Mouse (Mus musculus) bone marrow, adult 2 months (tissue): ENCODE results near the gene Grn. TPM values are rescaled to one million over a fixed set of nuclear protein-coding genes. Genes with fewer than 3 reads are reported as not detected.

Source experiments
- H3K27ac ChIP-seq: fragments of 200-500 bp; 2 replicates; pipeline ENCODE4 v1.5.1; 2012; ENCODE audit warnings: low read depth, mild to moderate bottlenecking, control low read depth, inconsistent platforms, low read length; ENCODE audit not compliant: control insufficient read depth, poor library complexity, insufficient read depth
- H3K4me1 ChIP-seq: fragments of 200-500 bp; 2 replicates; pipeline ENCODE4 v1.6.1; 2011; ENCODE audit warnings: low read length; ENCODE audit not compliant: control insufficient read depth, insufficient read depth
- H3K4me3 ChIP-seq: fragments of 200-500 bp; replicated peaks from 2 replicates; pipeline ENCODE3; 2011; ENCODE audit warnings: mild to moderate bottlenecking, low read depth, low read length, control low read depth; ENCODE audit not compliant: control insufficient read depth
- CTCF ChIP-seq: fragments of 200-500 bp; IDR thresholded peaks from 2 replicates; pipeline ENCODE4 v1.5.1; 2011; ENCODE audit warnings: low read length, control low read depth; ENCODE audit not compliant: control insufficient read depth, insufficient read depth
- POLR2A ChIP-seq: fragments of 200-500 bp; IDR thresholded peaks from 2 replicates; pipeline ENCODE4 v1.6.1; 2011; ENCODE audit warnings: low read depth, mild to moderate bottlenecking, control low read depth, low read length, borderline replicate concordance; ENCODE audit not compliant: control insufficient read depth
- WGBS: fragments of 180-500 bp; shearing (Covaris S2); methylation state at CpG from one replicate; pipeline ENCODE4 v1.1.7; 2018; 5-methylcytosine and 5-hydroxymethylcytosine counted together
- polyA plus RNA-seq: library from polyadenylated mRNA; stranded (reverse); fragments of >200 nt; gene quantifications from 2 replicates; pipeline ENCODE4 v1.2.4, GENCODE M21; 2011; ENCODE audit warnings: low replicate concordance; ENCODE audit not compliant: missing spikeins, insufficient read depth, insufficient read length

The Grn gene
- polyA plus RNA-seq, 1 experiment, result 87.0 TPM

- Histone ChIP-seq H3K27ac (no peak overlapping the region), H3K4me3 (no peak overlapping the region), H3K4me1 (no peaks in the 10 kb centered on the region)
- 81% methylated on average over 15 of the region's 15 CpGs for WGBS
- TF ChIP-seq CTCF, result no peak
- TF ChIP-seq POLR2A, result no peak
These were observed 50.0 kb downstream of the Grn start for GRCm38 (mm10) chr11:102480111-102480510.

GRCm38 (mm10) chr11:102480897-102481296 lies 50.8 kb downstream of the Grn start:
- Histone ChIP-seq H3K4me1 (no peaks in the 10 kb centered on the region), H3K4me3 (no peak overlapping the region), H3K27ac (no peak overlapping the region)
- TF ChIP-seq CTCF (no peak), POLR2A (no peak)
- 96% methylated on average over 4 of the region's 4 CpGs for WGBS

GRCm38 (mm10) chr11:102481779-102482178 lies 51.7 kb downstream of the Grn start:
- TF ChIP-seq POLR2A (no peak), CTCF (no peak)
- Histone ChIP-seq H3K27ac (no peak overlapping the region), H3K4me1 (no peaks in the 10 kb centered on the region), H3K4me3 (no peak overlapping the region)
- WGBS, result 75% methylated on average over 10 of the region's 10 CpGs

Other genes with a start within 250 kb of the Grn start
- gene Lsm12, start 245.0 kb upstream of the Grn start, polyA plus RNA-seq, result 40.1 and 43.4 TPM in 2 replicates
- gene G6pc3, start 240.7 kb upstream of the Grn start, polyA plus RNA-seq, result 13.9 and 26.5 TPM in 2 replicates
- 45.9 and 89.1 TPM in 2 replicates for gene Hdac5, start 200.1 kb upstream of the Grn start, polyA plus RNA-seq
- gene BC030867, start 181.4 kb upstream of the Grn start, polyA plus RNA-seq, result 18.5 and 39.2 TPM in 2 replicates
- 0.52 TPM in 1 of 2 replicates, not detected in the other for gene Asb16, start 161.6 kb upstream of the Grn start, polyA plus RNA-seq
- 20.4 and 36.9 TPM in 2 replicates for gene Tmub2, start 145.4 kb upstream of the Grn start, polyA plus RNA-seq
- gene Atxn7l3, start 133.7 kb upstream of the Grn start, polyA plus RNA-seq, result 18.3 and 30.4 TPM in 2 replicates
- 95.0 and 126 TPM in 2 replicates for gene Ubtf, start 110.6 kb upstream of the Grn start, polyA plus RNA-seq
- gene Slc4a1, start 64.1 kb upstream of the Grn start, polyA plus RNA-seq, result 762 and 950 TPM in 2 replicates
- 2.3 and 3.2 TPM in 2 replicates for gene Rundc3a, start 36.9 kb upstream of the Grn start, polyA plus RNA-seq
- gene Slc25a39, start 22.4 kb upstream of the Grn start, polyA plus RNA-seq, result 207 and 269 TPM in 2 replicates
- gene Fam171a2, start 17.4 kb downstream of the Grn start, polyA plus RNA-seq, result 0.65 and 2.7 TPM in 2 replicates
- 432 and 648 TPM in 2 replicates for gene Itga2b, start 39.8 kb downstream of the Grn start, polyA plus RNA-seq
- gene Gpatch8, start 126.1 kb downstream of the Grn start, polyA plus RNA-seq, result 14.4 and 17.0 TPM in 2 replicates
- gene Gm11627, start 149.1 kb downstream of the Grn start, polyA plus RNA-seq, result not detected in 2 replicates
- 0.42 TPM in 1 of 2 replicates, not detected in the other for gene Fzd2, start 174.1 kb downstream of the Grn start, polyA plus RNA-seq
- not detected in 2 replicates for gene Meioc, start 233.4 kb downstream of the Grn start, polyA plus RNA-seq